Mouse (Mus musculus): ENCODE results near the gene Gm14569. TPM values are rescaled to one million over a fixed set of nuclear protein-coding genes. Genes with fewer than 3 reads are reported as not detected.

Gene Gm14569
- polyA plus RNA-seq (2012; ENCODE audit: insufficient read depth, insufficient read length, low replicate concordance, missing spikeins), result not detected in 2 replicates

GRCm38 (mm10) chrX:36491730-36492129 lies at the start of gene Gm14569:
TSS of gene Gm14569 (minus strand) at chrX:36491830.
- Histone ChIP-seq H3K27ac (ENCODE audit: insufficient read depth, low read depth, low read length) (no peak within 1 kb of the TSS), H3K4me3 (ENCODE audit: insufficient read depth, low read depth, low read length) (no peak within 1 kb of the TSS), H3K4me1 (ENCODE audit: control insufficient read depth, insufficient read depth, low read length) (no peaks in the 10 kb centered on the region)
- TF ChIP-seq POLR2A (IDR thresholded peaks at IDR 0.05; ENCODE audit: insufficient read depth, low read depth, low read length) (no peak), CTCF (IDR thresholded peaks at IDR 0.05; ENCODE audit: insufficient read depth, low read depth, low read length) (no peak)
- WGBS, result 95% methylated on average over 4 of the region's 4 CpGs

GRCm38 (mm10) chrX:36534514-36534913 lies 42.9 kb upstream of the Gm14569 start:
- Histone ChIP-seq H3K4me1 (ENCODE audit: control insufficient read depth, insufficient read depth, low read length) (no peaks in the 10 kb centered on the region), H3K27ac (ENCODE audit: insufficient read depth, low read depth, low read length) (no peak overlapping the region), H3K4me3 (ENCODE audit: insufficient read depth, low read depth, low read length) (no peak overlapping the region)
- WGBS, result 7% methylated on average over 4 of the region's 4 CpGs
- TF ChIP-seq POLR2A (IDR thresholded peaks at IDR 0.05; ENCODE audit: insufficient read depth, low read depth, low read length) (no peak), CTCF (IDR thresholded peaks at IDR 0.05; ENCODE audit: insufficient read depth, low read depth, low read length) (peak; percentile 32; the same call in 1 of the 2 replicates)

GRCm38 (mm10) chrX:36533744-36534143 lies 42.1 kb upstream of the Gm14569 start:
- no peak overlapping the region for H3K27ac ChIP-seq (ENCODE audit: insufficient read depth, low read depth, low read length)
- no peaks in the 10 kb centered on the region for H3K4me1 ChIP-seq (ENCODE audit: control insufficient read depth, insufficient read depth, low read length)
- no peak overlapping the region for H3K4me3 ChIP-seq (ENCODE audit: insufficient read depth, low read depth, low read length)
- WGBS, result 73% methylated on average over 4 of the region's 4 CpGs
- TF ChIP-seq POLR2A (IDR thresholded peaks at IDR 0.05; ENCODE audit: insufficient read depth, low read depth, low read length), result no peak
- no peak for TF ChIP-seq CTCF (IDR thresholded peaks at IDR 0.05; ENCODE audit: insufficient read depth, low read depth, low read length)

- no peak overlapping the region for H3K27ac ChIP-seq (ENCODE audit: insufficient read depth, low read depth, low read length)
- H3K4me1 ChIP-seq (ENCODE audit: control insufficient read depth, insufficient read depth, low read length), result no peaks in the 10 kb centered on the region
- TF ChIP-seq POLR2A (IDR thresholded peaks at IDR 0.05; ENCODE audit: insufficient read depth, low read depth, low read length) (no peak), CTCF (IDR thresholded peaks at IDR 0.05; ENCODE audit: insufficient read depth, low read depth, low read length) (no peak)
- no peak overlapping the region for H3K4me3 ChIP-seq (ENCODE audit: insufficient read depth, low read depth, low read length)
- whole genome bisulfite sequencing, result 84% methylated on average over 5 of the region's 5 CpGs
These were observed 38.6 kb upstream of the Gm14569 start for GRCm38 (mm10) chrX:36530251-36530650.

GRCm38 (mm10) chrX:36523729-36524128 lies 32.1 kb upstream of the Gm14569 start:
- WGBS, result 78% methylated on average over 5 of the region's 5 CpGs
- no peaks in the 10 kb centered on the region for H3K4me1 ChIP-seq (ENCODE audit: control insufficient read depth, insufficient read depth, low read length)
- no peak overlapping the region for H3K4me3 ChIP-seq (ENCODE audit: insufficient read depth, low read depth, low read length)
- TF ChIP-seq CTCF (IDR thresholded peaks at IDR 0.05; ENCODE audit: insufficient read depth, low read depth, low read length) (no peak), POLR2A (IDR thresholded peaks at IDR 0.05; ENCODE audit: insufficient read depth, low read depth, low read length) (no peak)
- H3K27ac ChIP-seq (ENCODE audit: insufficient read depth, low read depth, low read length), result no peak overlapping the region

- WGBS, result 37% methylated on average over 8 of the region's 8 CpGs
- no peak overlapping the region for H3K27ac ChIP-seq (ENCODE audit: insufficient read depth, low read depth, low read length)
These were observed 22.1 kb upstream of the Gm14569 start for GRCm38 (mm10) chrX:36513726-36514125.

GRCm38 (mm10) chrX:36513231-36513630 lies 21.6 kb upstream of the Gm14569 start:
- Histone ChIP-seq H3K4me1 (ENCODE audit: control insufficient read depth, insufficient read depth, low read length) (no peaks in the 10 kb centered on the region), H3K27ac (ENCODE audit: insufficient read depth, low read depth, low read length) (no peak overlapping the region), H3K4me3 (ENCODE audit: insufficient read depth, low read depth, low read length) (no peak overlapping the region)
- TF ChIP-seq POLR2A (IDR thresholded peaks at IDR 0.05; ENCODE audit: insufficient read depth, low read depth, low read length), result no peak
- no peak for TF ChIP-seq CTCF (IDR thresholded peaks at IDR 0.05; ENCODE audit: insufficient read depth, low read depth, low read length)
- WGBS, result 50% methylated on average over 9 of the region's 9 CpGs

More at GRCm38 (mm10) chrX:36513726-36514125, 22.1 kb upstream of the Gm14569 start:
- H3K4me1 ChIP-seq (ENCODE audit: control insufficient read depth, insufficient read depth, low read length), result no peaks in the 10 kb centered on the region
- TF ChIP-seq CTCF (IDR thresholded peaks at IDR 0.05; ENCODE audit: insufficient read depth, low read depth, low read length), result no peak
- TF ChIP-seq POLR2A (IDR thresholded peaks at IDR 0.05; ENCODE audit: insufficient read depth, low read depth, low read length), result no peak
- H3K4me3 ChIP-seq (ENCODE audit: insufficient read depth, low read depth, low read length), result no peak overlapping the region

- no peak overlapping the region for H3K27ac ChIP-seq (ENCODE audit: insufficient read depth, low read depth, low read length)
- H3K4me1 ChIP-seq (ENCODE audit: control insufficient read depth, insufficient read depth, low read length), result no peaks in the 10 kb centered on the region
- no peak overlapping the region for H3K4me3 ChIP-seq (ENCODE audit: insufficient read depth, low read depth, low read length)
- no peak for TF ChIP-seq CTCF (IDR thresholded peaks at IDR 0.05; ENCODE audit: insufficient read depth, low read depth, low read length)
- TF ChIP-seq POLR2A (IDR thresholded peaks at IDR 0.05; ENCODE audit: insufficient read depth, low read depth, low read length), result no peak
- WGBS, result 48% methylated on average over 6 of the region's 6 CpGs
These were observed 15.2 kb upstream of the Gm14569 start for GRCm38 (mm10) chrX:36506863-36507262.

- H3K4me1 ChIP-seq (ENCODE audit: control insufficient read depth, insufficient read depth, low read length), result no peaks in the 10 kb centered on the region
- no peak overlapping the region for H3K27ac ChIP-seq (ENCODE audit: insufficient read depth, low read depth, low read length)
- WGBS, result 41% methylated on average over 3 of the region's 3 CpGs
- H3K4me3 ChIP-seq (ENCODE audit: insufficient read depth, low read depth, low read length), result no peak overlapping the region
- TF ChIP-seq CTCF (IDR thresholded peaks at IDR 0.05; ENCODE audit: insufficient read depth, low read depth, low read length) (no peak), POLR2A (IDR thresholded peaks at IDR 0.05; ENCODE audit: insufficient read depth, low read depth, low read length) (no peak)
These were observed 2.1 kb downstream of the Gm14569 start for GRCm38 (mm10) chrX:36489506-36489905.

- 50% methylated on average over 7 of the region's 7 CpGs for WGBS
- Histone ChIP-seq H3K27ac (ENCODE audit: insufficient read depth, low read depth, low read length) (no peak overlapping the region), H3K4me3 (ENCODE audit: insufficient read depth, low read depth, low read length) (no peak overlapping the region), H3K4me1 (ENCODE audit: control insufficient read depth, insufficient read depth, low read length) (no peaks in the 10 kb centered on the region)
- TF ChIP-seq CTCF (IDR thresholded peaks at IDR 0.05; ENCODE audit: insufficient read depth, low read depth, low read length) (no peak), POLR2A (IDR thresholded peaks at IDR 0.05; ENCODE audit: insufficient read depth, low read depth, low read length) (no peak)
These were observed 3.6 kb downstream of the Gm14569 start for GRCm38 (mm10) chrX:36487996-36488395.
